Mouse (Mus musculus): ENCODE results near the gene Zfp11. TPM values are rescaled to one million over a fixed set of nuclear protein-coding genes. Genes with fewer than 3 reads are reported as not detected.
"Not testable (repeated sequence)": the region's sequence is repeated elsewhere in the genome, so short reads cannot be mapped to it uniquely, and the experiment has no call there.

Gene Zfp11
- polyA plus RNA-seq, 1 experiment from 2014 or later = 3.9 TPM

DNA sequence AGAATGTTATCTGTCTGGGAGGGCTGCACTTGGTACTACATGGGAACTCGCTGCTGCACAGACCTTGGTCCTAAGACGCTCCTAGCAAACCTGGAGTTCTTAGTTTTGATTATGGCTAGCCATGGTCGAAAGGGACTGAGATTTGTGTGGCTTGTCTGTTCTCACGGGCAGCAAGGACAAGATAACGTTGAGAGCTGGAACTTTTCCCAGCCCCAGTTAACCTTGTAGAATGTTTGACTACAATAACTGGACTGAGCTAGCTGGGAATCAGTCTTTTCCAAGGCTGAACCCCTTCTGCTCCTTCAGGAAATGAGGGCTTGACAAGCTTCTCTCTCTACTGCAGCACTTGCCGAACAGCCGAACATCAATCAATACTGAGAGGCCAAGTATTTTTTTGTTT lies 17.7 kb upstream of the Zfp11 start:
- no peaks in the 10 kb centered on the region for H3K27me3 ChIP-seq (ENCODE audit: control insufficient read depth, insufficient read depth, low read length)
- no peak overlapping the region for H3K9ac ChIP-seq (ENCODE audit: low read length)
- H3K4me2 ChIP-seq (ENCODE audit: low read length) = no peak overlapping the region
- 70% methylated on average over 7 of the region's 7 CpGs for WGBS
- H3K36me3 ChIP-seq (ENCODE audit: control insufficient read depth, insufficient read depth, low read length) = no peaks in the 10 kb centered on the region
- H3K4me1 ChIP-seq (ENCODE audit: control insufficient read depth in 2 of 2, insufficient read depth in 2 of 2, low read length in 2 of 2) = no peaks in the 10 kb centered on the region
- H3K4me3 ChIP-seq (ENCODE audit: control insufficient read depth in 1 of 2, insufficient read depth in 1 of 2, low read depth in 1 of 2, low read length in 2 of 2) = no peak overlapping the region
- no peak for ATAC-seq (ENCODE audit: insufficient number of reproducible peaks, insufficient read depth, low FRiP score, low read depth)
- H3K27ac ChIP-seq (replicated peaks in 1 of 2; ENCODE audit: control insufficient read depth in 1 of 2, insufficient read depth in 1 of 2, low read depth in 2 of 2, low read length in 2 of 2) = no peak overlapping the region
- H3K9me3 ChIP-seq (ENCODE audit: control insufficient read depth, low read length) = no peaks in the 10 kb centered on the region

DNA sequence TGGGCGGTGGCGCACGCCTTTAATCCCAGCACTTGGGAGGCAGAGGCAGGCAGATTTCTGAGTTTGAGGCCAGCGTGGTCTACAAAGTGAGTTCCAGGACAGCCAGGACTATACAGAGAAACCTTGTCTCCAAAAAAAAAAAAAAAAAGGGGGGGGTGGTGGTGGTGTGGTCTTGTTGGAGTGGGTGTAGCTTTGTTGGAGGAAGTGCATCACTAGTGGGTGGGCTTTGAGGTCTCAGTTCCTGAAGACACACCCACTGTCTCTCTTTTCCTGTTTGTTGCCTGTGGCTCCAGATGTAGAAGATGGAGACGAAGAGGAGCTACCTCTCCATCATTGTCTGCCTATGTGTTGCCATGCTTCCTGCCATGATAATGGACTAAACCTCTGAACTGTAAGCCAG lies 15.2 kb upstream of the Zfp11 start:
- not testable (repeated sequence) for ATAC-seq (ENCODE audit: insufficient number of reproducible peaks, insufficient read depth, low FRiP score, low read depth); H3K4me3 ChIP-seq (ENCODE audit: control insufficient read depth in 1 of 2, insufficient read depth in 1 of 2, low read depth in 1 of 2, low read length in 2 of 2)
- 90% methylated on average over 5 of the region's 5 CpGs for WGBS

DNA sequence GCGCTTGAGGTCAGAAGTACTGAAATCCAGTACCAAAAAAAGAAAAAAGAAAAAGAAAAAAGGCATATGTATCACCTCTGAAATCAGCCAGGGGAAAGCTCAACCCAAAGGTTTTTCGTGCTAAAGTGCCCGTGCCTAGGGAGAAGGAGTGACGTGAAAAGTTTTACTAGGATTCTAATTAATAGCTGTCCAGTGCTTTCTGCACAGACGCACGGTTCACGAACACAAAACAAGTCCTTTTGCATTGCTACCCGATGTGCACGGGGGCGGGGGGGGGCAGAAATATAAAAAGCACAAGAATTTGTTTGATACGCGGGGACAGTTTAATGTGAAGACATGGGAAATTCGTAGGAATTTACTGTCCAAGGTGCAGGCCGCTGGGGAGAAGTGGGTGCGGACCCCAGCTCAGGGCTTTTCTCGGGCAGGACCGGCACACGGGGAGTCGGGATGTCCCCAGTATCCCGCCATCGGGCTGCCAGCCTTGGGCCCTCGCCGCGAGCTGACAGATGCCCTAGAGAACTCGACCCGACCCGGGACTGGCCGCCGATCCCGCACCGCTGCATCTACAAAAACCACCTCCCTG lies 355 bp downstream of the Zfp11 start:
- under 1% methylated on average over 31 of the region's 31 CpGs for WGBS
- Histone ChIP-seq H3K27ac (replicated peaks in 1 of 2; ENCODE audit: control insufficient read depth in 1 of 2, insufficient read depth in 1 of 2, low read depth in 2 of 2, low read length in 2 of 2) (peak overlapping the region in 1 of 2 experiments; percentile 57; a peak in 2 of 4 replicates), H3K4me1 (ENCODE audit: control insufficient read depth in 2 of 2, insufficient read depth in 2 of 2, low read length in 2 of 2) (no peaks in the 10 kb centered on the region), H3K36me3 (ENCODE audit: control insufficient read depth, insufficient read depth, low read length) (no peaks in the 10 kb centered on the region), H3K4me2 (ENCODE audit: low read length) (peak overlapping the region; percentile 77), H3K9ac (ENCODE audit: low read length) (peak overlapping the region; percentile 94), H3K4me3 (ENCODE audit: control insufficient read depth in 1 of 2, insufficient read depth in 1 of 2, low read depth in 1 of 2, low read length in 2 of 2) (peak overlapping the region; percentile 80 to 85), H3K27me3 (ENCODE audit: control insufficient read depth, insufficient read depth, low read length) (no peaks in the 10 kb centered on the region), H3K9me3 (ENCODE audit: control insufficient read depth, low read length) (peaks cover 4% of the 10 kb centered on the region; the same call in 1 of the 2 replicates)
- peak; percentile 35; the same call in 1 of the 2 replicates for ATAC-seq (ENCODE audit: insufficient number of reproducible peaks, insufficient read depth, low FRiP score, low read depth)

More for the DNA sequence above, 15.2 kb upstream of the Zfp11 start:
- not testable (repeated sequence) for H3K27ac ChIP-seq (replicated peaks in 1 of 2; ENCODE audit: control insufficient read depth in 1 of 2, insufficient read depth in 1 of 2, low read depth in 2 of 2, low read length in 2 of 2); H3K9ac ChIP-seq (ENCODE audit: low read length); H3K27me3 ChIP-seq (ENCODE audit: control insufficient read depth, insufficient read depth, low read length); H3K4me1 ChIP-seq (ENCODE audit: control insufficient read depth in 2 of 2, insufficient read depth in 2 of 2, low read length in 2 of 2); H3K4me2 ChIP-seq (ENCODE audit: low read length); H3K9me3 ChIP-seq (ENCODE audit: control insufficient read depth, low read length); H3K36me3 ChIP-seq (ENCODE audit: control insufficient read depth, insufficient read depth, low read length)

DNA sequence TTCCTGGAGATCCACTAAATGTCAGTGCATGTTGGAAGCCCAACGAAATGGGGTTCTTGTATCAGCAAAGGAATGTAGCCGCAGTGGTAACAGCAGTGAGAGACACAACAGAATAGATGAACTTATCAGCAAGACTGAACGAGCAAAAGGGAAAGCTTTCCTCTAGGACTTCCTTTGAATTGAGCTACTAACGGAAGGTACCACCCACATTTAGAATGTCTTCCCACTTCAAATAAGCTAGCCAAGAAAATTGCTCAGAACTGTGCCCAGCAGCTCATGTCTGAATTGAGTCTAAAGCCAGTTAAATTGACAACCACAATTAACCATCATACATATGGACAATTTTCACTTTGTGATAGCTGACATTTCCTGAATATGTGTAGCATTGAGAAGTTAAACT lies 2.0 kb downstream of the Zfp11 start:
- Histone ChIP-seq H3K4me2 (ENCODE audit: low read length) (no peak overlapping the region), H3K9ac (ENCODE audit: low read length) (no peak overlapping the region), H3K9me3 (ENCODE audit: control insufficient read depth, low read length) (no peaks in the 10 kb centered on the region), H3K36me3 (ENCODE audit: control insufficient read depth, insufficient read depth, low read length) (no peaks in the 10 kb centered on the region), H3K27me3 (ENCODE audit: control insufficient read depth, insufficient read depth, low read length) (no peaks in the 10 kb centered on the region), H3K4me3 (ENCODE audit: control insufficient read depth in 1 of 2, insufficient read depth in 1 of 2, low read depth in 1 of 2, low read length in 2 of 2) (no peak overlapping the region), H3K4me1 (ENCODE audit: control insufficient read depth in 2 of 2, insufficient read depth in 2 of 2, low read length in 2 of 2) (no peaks in the 10 kb centered on the region), H3K27ac (replicated peaks in 1 of 2; ENCODE audit: control insufficient read depth in 1 of 2, insufficient read depth in 1 of 2, low read depth in 2 of 2, low read length in 2 of 2) (no peak overlapping the region)
- no peak for ATAC-seq (ENCODE audit: insufficient number of reproducible peaks, insufficient read depth, low FRiP score, low read depth)
- 61% methylated on average over 4 of the region's 4 CpGs for WGBS

DNA sequence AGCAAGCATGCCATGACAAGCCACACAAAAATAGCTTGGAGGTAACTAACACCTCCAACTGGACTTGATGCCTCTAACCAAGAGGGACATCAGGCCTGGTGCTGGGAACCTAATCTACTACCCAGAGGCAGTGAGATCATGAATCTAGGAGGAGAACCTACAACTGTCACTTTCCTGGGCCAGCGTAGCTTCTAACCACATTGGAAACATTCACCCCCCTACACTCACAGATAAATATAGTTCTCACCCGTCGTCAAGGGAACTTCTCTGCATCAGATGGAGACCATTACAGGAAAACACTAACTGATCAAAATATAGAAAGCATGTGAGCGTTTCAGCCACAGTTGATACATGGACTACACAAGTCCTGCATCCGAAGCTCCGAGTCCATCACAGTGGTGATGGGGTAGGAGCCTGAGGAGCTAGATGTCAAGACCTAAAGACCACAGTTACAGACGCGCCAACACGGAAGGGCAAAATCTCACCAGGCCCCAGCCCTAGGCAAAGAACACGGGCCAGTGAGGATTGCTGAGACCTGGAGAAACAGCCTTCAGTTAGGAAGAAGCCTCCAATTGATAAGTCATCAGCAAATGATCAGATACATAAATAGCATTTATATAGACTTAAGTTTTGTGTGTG lies 3.5 kb downstream of the Zfp11 start:
- H3K27me3 ChIP-seq (ENCODE audit: control insufficient read depth, insufficient read depth, low read length) = no peaks in the 10 kb centered on the region
- H3K27ac ChIP-seq (replicated peaks in 1 of 2; ENCODE audit: control insufficient read depth in 1 of 2, insufficient read depth in 1 of 2, low read depth in 2 of 2, low read length in 2 of 2) = no peak overlapping the region
- H3K9ac ChIP-seq (ENCODE audit: low read length) = no peak overlapping the region
- no peak overlapping the region for H3K4me2 ChIP-seq (ENCODE audit: low read length)
- H3K4me1 ChIP-seq (ENCODE audit: control insufficient read depth in 2 of 2, insufficient read depth in 2 of 2, low read length in 2 of 2) = no peaks in the 10 kb centered on the region
- no peaks in the 10 kb centered on the region for H3K9me3 ChIP-seq (ENCODE audit: control insufficient read depth, low read length)
- 88% methylated on average over 10 of the region's 10 CpGs for WGBS
- H3K4me3 ChIP-seq (ENCODE audit: control insufficient read depth in 1 of 2, insufficient read depth in 1 of 2, low read depth in 1 of 2, low read length in 2 of 2) = no peak overlapping the region
- ATAC-seq (ENCODE audit: insufficient number of reproducible peaks, insufficient read depth, low FRiP score, low read depth) = no peak
- H3K36me3 ChIP-seq (ENCODE audit: control insufficient read depth, insufficient read depth, low read length) = no peaks in the 10 kb centered on the region

DNA sequence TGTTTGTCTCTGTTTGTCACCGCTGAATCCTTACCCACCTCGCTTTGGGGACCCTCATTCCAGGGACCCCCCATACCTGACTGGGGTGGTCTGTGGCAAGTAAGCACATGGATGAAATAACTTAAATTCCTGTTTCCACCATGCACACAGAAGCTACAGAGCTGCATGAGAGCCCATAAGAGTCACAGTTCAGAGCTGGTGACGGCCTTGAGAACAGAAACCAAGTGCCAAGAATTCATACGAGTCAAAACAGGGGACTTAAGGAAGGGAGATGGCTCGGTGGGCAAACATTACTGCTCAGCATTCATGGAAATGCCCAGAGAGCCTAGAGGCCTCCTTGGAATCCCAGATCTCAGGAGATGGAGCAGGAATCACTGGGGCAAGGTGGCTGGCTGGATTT lies 5.8 kb downstream of the Zfp11 start:
- Histone ChIP-seq H3K9ac (ENCODE audit: low read length) (no peak overlapping the region), H3K4me3 (ENCODE audit: control insufficient read depth in 1 of 2, insufficient read depth in 1 of 2, low read depth in 1 of 2, low read length in 2 of 2) (no peak overlapping the region), H3K4me2 (ENCODE audit: low read length) (no peak overlapping the region), H3K27ac (replicated peaks in 1 of 2; ENCODE audit: control insufficient read depth in 1 of 2, insufficient read depth in 1 of 2, low read depth in 2 of 2, low read length in 2 of 2) (no peak overlapping the region), H3K4me1 (ENCODE audit: control insufficient read depth in 2 of 2, insufficient read depth in 2 of 2, low read length in 2 of 2) (no peaks in the 10 kb centered on the region), H3K36me3 (ENCODE audit: control insufficient read depth, insufficient read depth, low read length) (peaks cover 21% of the 10 kb centered on the region), H3K9me3 (ENCODE audit: control insufficient read depth, low read length) (no peaks in the 10 kb centered on the region), H3K27me3 (ENCODE audit: control insufficient read depth, insufficient read depth, low read length) (no peaks in the 10 kb centered on the region)
- 70% methylated on average over 5 of the region's 5 CpGs for WGBS
- no peak for ATAC-seq (ENCODE audit: insufficient number of reproducible peaks, insufficient read depth, low FRiP score, low read depth)

DNA sequence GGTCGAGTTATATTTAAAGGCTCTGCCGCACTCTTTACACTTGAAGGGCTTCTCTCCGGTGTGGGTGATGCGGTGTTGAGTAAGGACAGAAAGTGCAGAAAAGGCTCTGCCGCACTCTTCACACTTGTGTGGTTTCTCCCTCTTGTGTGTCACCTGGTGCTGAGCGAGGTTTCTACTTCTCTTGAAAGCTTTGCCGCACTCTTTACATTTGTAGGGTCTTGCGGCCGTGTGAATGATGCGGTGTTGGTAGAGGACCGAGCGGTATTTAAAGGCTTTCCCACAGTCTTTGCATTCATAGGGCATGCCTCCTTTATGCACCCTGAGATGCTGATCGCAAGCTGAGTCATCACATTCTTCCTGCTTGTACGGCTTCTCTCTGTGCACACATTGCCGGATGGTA lies 12.0 kb downstream of the Zfp11 start:
- no peak overlapping the region for H3K27ac ChIP-seq (replicated peaks in 1 of 2; ENCODE audit: control insufficient read depth in 1 of 2, insufficient read depth in 1 of 2, low read depth in 2 of 2, low read length in 2 of 2)
- no peaks in the 10 kb centered on the region for H3K4me1 ChIP-seq (ENCODE audit: control insufficient read depth in 2 of 2, insufficient read depth in 2 of 2, low read length in 2 of 2)
- H3K4me3 ChIP-seq (ENCODE audit: control insufficient read depth in 1 of 2, insufficient read depth in 1 of 2, low read depth in 1 of 2, low read length in 2 of 2) = no peak overlapping the region
- H3K9me3 ChIP-seq (ENCODE audit: control insufficient read depth, low read length) = no peaks in the 10 kb centered on the region
- ATAC-seq (ENCODE audit: insufficient number of reproducible peaks, insufficient read depth, low FRiP score, low read depth) = no peak
- H3K27me3 ChIP-seq (ENCODE audit: control insufficient read depth, insufficient read depth, low read length) = no peaks in the 10 kb centered on the region
- no peak overlapping the region for H3K4me2 ChIP-seq (ENCODE audit: low read length)
- H3K36me3 ChIP-seq (ENCODE audit: control insufficient read depth, insufficient read depth, low read length) = peaks cover 58% of the 10 kb centered on the region
- H3K9ac ChIP-seq (ENCODE audit: low read length) = no peak overlapping the region
- 92% methylated on average over 15 of the region's 15 CpGs for WGBS

DNA sequence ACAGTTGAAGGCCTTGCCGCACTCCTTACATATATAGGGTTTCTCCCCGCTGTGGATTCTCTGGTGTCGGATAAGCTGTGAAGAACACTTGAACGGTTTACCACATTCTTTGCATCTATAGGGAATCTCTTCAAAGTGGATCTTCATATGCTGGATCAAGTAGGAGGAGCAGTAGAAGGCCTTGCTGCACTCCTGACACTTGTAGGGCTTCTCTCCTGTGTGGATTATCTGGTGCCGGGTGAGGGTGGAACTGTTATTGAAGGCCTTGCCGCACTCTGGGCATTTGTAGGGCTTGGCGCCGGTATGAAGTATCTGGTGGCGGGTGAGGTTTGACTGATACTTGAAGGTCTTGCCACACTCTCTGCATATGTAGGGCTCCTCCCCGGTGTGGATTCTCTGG lies 12.9 kb downstream of the Zfp11 start:
- no peak overlapping the region for H3K4me3 ChIP-seq (ENCODE audit: control insufficient read depth in 1 of 2, insufficient read depth in 1 of 2, low read depth in 1 of 2, low read length in 2 of 2)
- no peaks in the 10 kb centered on the region for H3K9me3 ChIP-seq (ENCODE audit: control insufficient read depth, low read length)
- no peak overlapping the region for H3K4me2 ChIP-seq (ENCODE audit: low read length)
- no peak overlapping the region for H3K9ac ChIP-seq (ENCODE audit: low read length)
- no peaks in the 10 kb centered on the region for H3K4me1 ChIP-seq (ENCODE audit: control insufficient read depth in 2 of 2, insufficient read depth in 2 of 2, low read length in 2 of 2)
- WGBS = 91% methylated on average over 10 of the region's 10 CpGs
- no peaks in the 10 kb centered on the region for H3K27me3 ChIP-seq (ENCODE audit: control insufficient read depth, insufficient read depth, low read length)
- no peak overlapping the region for H3K27ac ChIP-seq (replicated peaks in 1 of 2; ENCODE audit: control insufficient read depth in 1 of 2, insufficient read depth in 1 of 2, low read depth in 2 of 2, low read length in 2 of 2)
- ATAC-seq (ENCODE audit: insufficient number of reproducible peaks, insufficient read depth, low FRiP score, low read depth) = no peak
- peaks cover 59% of the 10 kb centered on the region for H3K36me3 ChIP-seq (ENCODE audit: control insufficient read depth, insufficient read depth, low read length)

All from heart, embryonic 14.5 days (tissue).